ENCODE assay signal across 27 mouse cellular contexts in genomic region chr8:120907671-120908070, GRCm38 (mm10).
"Had no signal": no experiment of that assay in that cellular context is flagged by ENCODE, and none has a peak within 500 bp of the region (broad histone marks: within the 10 kb centered on the region; RNA-seq: fewer than 3 reads in every experiment).

No protein-coding gene starts in this region.

- H3K27me3 ChIP-seq: forebrain, embryonic 13.5 days; forebrain, embryonic 15.5 days had no signal

- H3K36me3 ChIP-seq: embryonic facial prominence, embryonic 10.5 days; embryonic facial prominence, embryonic 12.5 days; embryonic facial prominence, embryonic 13.5 days; embryonic facial prominence, embryonic 15.5 days; forebrain, embryonic 10.5 days; forebrain, embryonic 12.5 days; forebrain, embryonic 15.5 days had no signal

- H3K4me2 ChIP-seq: embryonic facial prominence, embryonic 12.5 days; embryonic facial prominence, embryonic 13.5 days; embryonic facial prominence, embryonic 15.5 days; forebrain, embryonic 12.5 days; forebrain, embryonic 13.5 days; forebrain, embryonic 15.5 days had no signal

- ATAC-seq: forebrain, embryonic 13.5 days; forebrain, embryonic 14.5 days; forebrain, embryonic 15.5 days; forebrain, embryonic 16.5 days; forebrain, postnatal 0 days had no signal

- H3K9me3 ChIP-seq: embryonic facial prominence, embryonic 10.5 days; embryonic facial prominence, embryonic 12.5 days; embryonic facial prominence, embryonic 13.5 days; embryonic facial prominence, embryonic 15.5 days; forebrain, embryonic 10.5 days; forebrain, embryonic 12.5 days; forebrain, embryonic 13.5 days; forebrain, embryonic 15.5 days had no signal

- H3K27ac ChIP-seq: embryonic facial prominence, embryonic 12.5 days; embryonic facial prominence, embryonic 13.5 days; embryonic facial prominence, embryonic 15.5 days; forebrain, embryonic 10.5 days; forebrain, embryonic 12.5 days; forebrain, embryonic 13.5 days; forebrain, embryonic 15.5 days; gastrocnemius, adult 2 months; heart, adult 2 months had no signal

- H3K9ac ChIP-seq: embryonic facial prominence, embryonic 12.5 days; embryonic facial prominence, embryonic 13.5 days; embryonic facial prominence, embryonic 15.5 days; forebrain, embryonic 12.5 days; forebrain, embryonic 13.5 days; forebrain, embryonic 15.5 days; forebrain, postnatal 0 days had no signal

- H3K4me1 ChIP-seq: forebrain, embryonic 12.5 days; forebrain, embryonic 13.5 days; forebrain, embryonic 15.5 days had no signal

- DNase-seq: cerebellum, adult 9-10 months; cerebellum, adult 9-11 months; cerebellum, postnatal 10 days; cerebellum, postnatal 14 days; cerebellum, postnatal 25 days; cerebellum, postnatal 36 days; embryo, embryonic 11 days; forebrain, postnatal 0 days; gastrocnemius, adult 2 months; gastrocnemius, postnatal 10 days; gastrocnemius, postnatal 14 days; gastrocnemius, postnatal 25 days; gastrocnemius, postnatal 36 days; heart, adult 11 months; heart, adult 18-20 months; heart, adult 2 months had no signal

- H3K4me3 ChIP-seq: embryonic facial prominence, embryonic 10.5 days; embryonic facial prominence, embryonic 12.5 days; embryonic facial prominence, embryonic 13.5 days; embryonic facial prominence, embryonic 15.5 days; erythroblast, embryonic 14.5 days; forebrain, embryonic 10.5 days; forebrain, embryonic 12.5 days; forebrain, embryonic 13.5 days; forebrain, embryonic 15.5 days; gastrocnemius, adult 2 months; heart, adult 2 months had no signal
